Comparison of ENCODE assay signal across 19 mouse cellular contexts in genomic region chr6:134301951-134302350, GRCm38 (mm10).
"Had no signal": no experiment of that assay in that cellular context is flagged by ENCODE, and none has a peak within 500 bp of the region (broad histone marks: within the 10 kb centered on the region; RNA-seq: fewer than 3 reads in every experiment).

No protein-coding gene starts in this region.

- H3K27ac ChIP-seq: kidney, embryonic 15.5 days; left cerebral cortex, adult 2 months; liver, embryonic 13.5 days; macrophage; midbrain, embryonic 12.5 days; midbrain, embryonic 15.5 days; neural tube, embryonic 13.5 days; stomach, postnatal 0 days had no signal

- H3K36me3 ChIP-seq: kidney, embryonic 15.5 days; liver, embryonic 13.5 days; midbrain, embryonic 12.5 days; midbrain, embryonic 15.5 days; neural tube, embryonic 13.5 days had no signal

- H3K4me1 ChIP-seq: kidney, embryonic 15.5 days; liver, embryonic 13.5 days; midbrain, embryonic 12.5 days; midbrain, embryonic 15.5 days; neural tube, embryonic 13.5 days had no signal

- H3K4me2 ChIP-seq: kidney, embryonic 15.5 days; liver, embryonic 13.5 days; midbrain, embryonic 12.5 days; midbrain, embryonic 15.5 days; neural tube, embryonic 13.5 days had no signal

- DNase-seq: kidney, adult 8-10 months; kidney, postnatal 10 days; kidney, postnatal 36 days; layer of hippocampus, postnatal 36 days; liver, embryonic 13.5 days; lung, adult 2 months; retina, postnatal 1 day; right cerebral cortex, postnatal 25 days; spleen, adult 18-20 months; thymus, adult 2 months; thymus, postnatal 14 days; thymus, postnatal 4 days had no signal

- ATAC-seq: midbrain, embryonic 15.5 days had no signal

- H3K4me3 ChIP-seq: kidney, embryonic 15.5 days; left cerebral cortex, adult 2 months; liver, embryonic 13.5 days; midbrain, embryonic 12.5 days; midbrain, embryonic 15.5 days; neural tube, embryonic 13.5 days had no signal

- H3K27me3 ChIP-seq: kidney, embryonic 15.5 days; liver, embryonic 13.5 days; midbrain, embryonic 12.5 days; midbrain, embryonic 15.5 days; neural tube, embryonic 13.5 days had no signal

- H3K9me3 ChIP-seq: kidney, embryonic 15.5 days; liver, embryonic 13.5 days; midbrain, embryonic 12.5 days; midbrain, embryonic 15.5 days; neural tube, embryonic 13.5 days had no signal

- H3K9ac ChIP-seq: kidney, embryonic 15.5 days; liver, embryonic 13.5 days; midbrain, embryonic 12.5 days; midbrain, embryonic 15.5 days; neural tube, embryonic 13.5 days had no signal
